Mouse (Mus musculus) liver, adult 2 months (tissue): ENCODE measurements around the gene Atp5g1. TPM values are rescaled to one million over a fixed set of nuclear protein-coding genes. Genes with fewer than 3 reads are reported as not detected.

ENCODE experiments used
- DNase-seq: peaks from one replicate; pipeline ENCODE4 v3.0.0-alpha.2; 2011; ENCODE audit warnings: low read depth, low spot score; ENCODE audit errors: extremely low read depth
- H3K27ac ChIP-seq: fragments of 200-500 bp; replicated peaks from 2 replicates; pipeline ENCODE4 v1.5.1; 2012; ENCODE audit warnings: low read depth, mild to moderate bottlenecking, control low read depth, inconsistent platforms, low read length; ENCODE audit not compliant: insufficient read depth
- H3K27me3 ChIP-seq: fragments of 200-500 bp; 2 replicates; pipeline ENCODE4 v1.6.1; 2012; ENCODE audit warnings: mild to moderate bottlenecking, moderate library complexity, low read length, inconsistent platforms; ENCODE audit not compliant: control insufficient read depth, insufficient read depth
- H3K36me3 ChIP-seq: fragments of 200-500 bp; 2 replicates; pipeline ENCODE4 v1.6.1; 2012; ENCODE audit warnings: low read length, inconsistent platforms; ENCODE audit not compliant: control insufficient read depth, insufficient read depth
- H3K4me1 ChIP-seq: fragments of 200-500 bp; 2 replicates; pipeline ENCODE4 v1.6.1; 2011; ENCODE audit warnings: low read length; ENCODE audit not compliant: control insufficient read depth, insufficient read depth
- H3K4me3 ChIP-seq: fragments of 200-500 bp; 2 replicates; pipeline ENCODE4 v1.5.1; 2011; ENCODE audit warnings: low read depth, mild to moderate bottlenecking, control low read depth, low read length, moderate library complexity; ENCODE audit not compliant: insufficient read depth
- H3K79me2 ChIP-seq: fragments of 200-500 bp; 2 replicates; pipeline ENCODE4 v1.6.1; 2012; ENCODE audit warnings: inconsistent platforms, mild to moderate bottlenecking, low read length, moderate library complexity; ENCODE audit not compliant: control insufficient read depth, insufficient read depth
- H3K9ac ChIP-seq: fragments of 200-500 bp; 2 replicates; pipeline ENCODE4 v1.6.1; 2012; ENCODE audit warnings: low read depth, mild to moderate bottlenecking, control low read depth, inconsistent platforms, low read length
- CTCF ChIP-seq: fragments of 200-500 bp; IDR thresholded peaks from 2 replicates; pipeline ENCODE4 v1.5.1; 2011; ENCODE audit warnings: low read depth, low read length, control low read depth
- POLR2A ChIP-seq: fragments of 200-500 bp; IDR thresholded peaks from 2 replicates; pipeline ENCODE4 v1.6.1; 2011; ENCODE audit warnings: low read length, control low read depth; ENCODE audit not compliant: insufficient read depth; ENCODE audit errors: extremely low read depth
- WGBS: fragments of 180-500 bp; shearing (Covaris S2); methylation state at CpG from one replicate; pipeline ENCODE4 v1.1.7; 2018; 5-methylcytosine and 5-hydroxymethylcytosine counted together
- polyA plus RNA-seq: library from polyadenylated mRNA; depleted of rRNA; stranded (reverse); fragments of >200 nt; gene quantifications from 2 replicates; pipeline ENCODE4 v1.2.3, GENCODE M21; 2012
- total RNA-seq: library from RNA; depleted of rRNA; stranded (reverse); fragments of >200 nt; gene quantifications from 2 replicates; pipeline ENCODE4 v1.2.3, GENCODE M21; 2014

Atp5g1 gene
- total and polyA plus RNA-seq, 2 experiments, result 479 to 1,301 TPM

DNA sequence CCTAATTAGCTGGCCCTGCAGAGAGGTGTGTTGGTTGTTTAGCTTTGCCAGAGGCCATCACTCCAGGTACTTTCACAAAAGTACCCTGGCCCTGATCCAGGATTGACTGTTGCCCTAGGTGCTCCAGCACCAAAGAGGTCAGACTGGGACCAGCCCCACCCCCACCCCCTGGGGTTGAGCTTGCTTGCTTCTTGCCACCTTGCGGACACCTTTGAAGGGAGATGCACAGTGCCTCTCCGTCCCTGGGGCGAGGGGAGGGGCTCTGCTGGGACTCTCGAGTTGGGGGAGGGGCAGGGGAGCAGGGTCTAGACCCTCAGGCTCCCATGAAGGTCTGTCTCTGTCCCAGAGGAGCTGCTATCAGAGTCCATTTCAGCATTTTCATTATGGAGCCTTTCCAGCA, 25.5 kb downstream of the Atp5g1 start:
- DNase-seq, result peak; percentile 35
- Histone ChIP-seq H3K4me1 (no peaks in the 10 kb centered on the region; the same call in 1 of the 2 replicates), H3K27me3 (no peaks in the 10 kb centered on the region), H3K79me2 (no peaks in the 10 kb centered on the region; the same call in 1 of the 2 replicates), H3K36me3 (peaks cover 66% of the 10 kb centered on the region), H3K9ac (no peak overlapping the region), H3K27ac (no peak overlapping the region), H3K4me3 (no peak overlapping the region)
- 72% methylated on average over 4 of the region's 4 CpGs for WGBS
- TF ChIP-seq POLR2A (no peak), CTCF (no peak)

DNA sequence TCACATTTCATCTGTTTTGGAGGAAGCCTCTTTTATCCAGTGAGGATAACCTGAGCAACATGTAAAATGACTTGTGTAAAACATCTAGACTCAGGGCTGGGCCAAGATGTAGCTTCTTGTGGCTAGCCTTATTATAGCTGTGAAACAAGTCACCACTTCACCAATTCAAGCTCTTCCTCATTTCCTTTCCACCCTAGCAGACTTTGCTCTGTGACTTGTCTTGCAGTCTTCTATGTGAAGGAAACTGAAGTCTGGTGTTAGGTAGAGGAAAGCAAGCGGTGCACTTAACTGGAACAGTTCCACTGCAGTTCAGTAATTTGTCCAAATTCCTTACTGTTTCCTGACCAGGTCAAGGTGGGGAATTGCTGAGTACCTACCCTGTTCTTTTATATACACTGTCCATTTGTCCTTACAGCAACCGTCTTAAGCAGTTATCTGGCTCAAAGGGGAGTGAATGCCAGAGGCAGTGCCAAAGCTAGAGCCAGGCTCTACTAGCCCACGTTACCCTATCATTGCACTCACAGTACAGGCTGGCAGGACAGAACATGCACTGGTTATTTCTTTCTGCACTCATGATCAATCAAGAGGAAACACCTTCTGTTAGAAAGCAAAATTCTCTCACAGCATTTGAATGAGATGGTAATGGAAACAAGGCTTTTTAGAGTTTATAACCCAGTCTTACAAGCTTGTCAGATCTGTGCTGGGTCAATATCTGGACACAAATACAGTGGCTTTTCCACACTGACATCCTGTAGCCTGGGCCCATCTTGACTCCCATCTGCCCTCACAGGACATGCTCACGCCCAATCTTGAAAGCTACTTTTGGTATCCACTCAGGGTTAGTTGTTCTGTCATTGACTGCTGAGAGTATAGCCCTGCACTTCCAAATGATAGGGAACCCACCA, 27.7 kb downstream of the Atp5g1 start:
- H3K27ac ChIP-seq, result no peak overlapping the region
- no peak overlapping the region for H3K4me3 ChIP-seq
- no peaks in the 10 kb centered on the region; the same call in 1 of the 2 replicates for H3K4me1 ChIP-seq
- TF ChIP-seq CTCF (no peak), POLR2A (no peak)
- no peak for DNase-seq
- H3K79me2 ChIP-seq, result no peaks in the 10 kb centered on the region
- no peak overlapping the region for H3K9ac ChIP-seq
- no peaks in the 10 kb centered on the region for H3K27me3 ChIP-seq
- WGBS, result 88% methylated on average over 4 of the region's 4 CpGs
- peaks cover 62% of the 10 kb centered on the region for H3K36me3 ChIP-seq

DNA sequence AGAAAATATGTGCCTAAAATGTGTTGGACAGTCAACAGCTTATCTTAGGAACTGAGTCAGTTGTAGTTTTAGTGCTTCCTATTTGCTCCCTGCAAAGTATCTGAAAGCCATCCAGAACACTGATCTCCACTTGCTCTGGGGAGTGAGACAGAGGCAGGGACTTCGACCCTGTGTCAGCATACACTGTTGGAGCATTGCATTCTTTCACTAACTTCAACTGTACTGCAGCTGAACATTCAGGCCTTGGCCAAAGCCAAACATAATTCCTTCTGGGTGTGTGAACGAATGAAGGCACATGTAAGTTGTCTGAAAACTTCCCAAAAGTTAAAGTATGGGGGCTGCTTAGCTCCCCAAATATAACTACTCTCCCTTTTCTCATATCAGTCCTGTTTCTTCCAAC, 28.7 kb downstream of the Atp5g1 start:
- no peak for TF ChIP-seq POLR2A
- Histone ChIP-seq H3K27me3 (no peaks in the 10 kb centered on the region), H3K4me1 (no peaks in the 10 kb centered on the region; the same call in 1 of the 2 replicates), H3K79me2 (no peaks in the 10 kb centered on the region), H3K27ac (no peak overlapping the region), H3K4me3 (no peak overlapping the region), H3K36me3 (peaks cover 60% of the 10 kb centered on the region), H3K9ac (no peak overlapping the region)
- WGBS, result 28% methylated on average over 2 of the region's 2 CpGs
- peak; percentile 28 for DNase-seq

DNA sequence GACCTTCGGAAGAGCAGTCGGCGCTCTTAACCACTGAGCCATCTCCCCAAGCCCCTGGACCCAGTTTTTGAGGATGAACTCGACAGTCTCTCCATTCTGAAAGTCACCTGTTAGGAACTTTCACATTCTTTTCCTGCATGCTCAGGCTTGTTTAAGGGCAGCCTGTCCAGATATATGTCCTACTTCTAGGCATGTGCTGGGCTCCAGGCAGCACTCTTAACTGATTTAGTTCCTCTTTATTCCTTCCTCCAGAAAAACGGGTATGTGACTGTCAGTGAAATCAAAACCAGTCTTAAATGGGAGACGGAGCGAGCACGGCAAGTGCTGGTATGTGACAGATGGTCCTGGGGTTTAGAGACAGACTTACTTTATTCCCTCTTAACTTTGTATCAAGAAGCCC, 29.4 kb downstream of the Atp5g1 start:
- no peaks in the 10 kb centered on the region for H3K27me3 ChIP-seq
- no peaks in the 10 kb centered on the region for H3K79me2 ChIP-seq
- H3K4me3 ChIP-seq, result no peak overlapping the region
- WGBS, result 86% methylated on average over 8 of the region's 8 CpGs
- no peaks in the 10 kb centered on the region; the same call in 1 of the 2 replicates for H3K4me1 ChIP-seq
- no peak overlapping the region for H3K27ac ChIP-seq
- no peak overlapping the region for H3K9ac ChIP-seq
- TF ChIP-seq POLR2A, result no peak
- no peak for TF ChIP-seq CTCF
- DNase-seq, result no peak
- H3K36me3 ChIP-seq, result peaks cover 56% of the 10 kb centered on the region

DNA sequence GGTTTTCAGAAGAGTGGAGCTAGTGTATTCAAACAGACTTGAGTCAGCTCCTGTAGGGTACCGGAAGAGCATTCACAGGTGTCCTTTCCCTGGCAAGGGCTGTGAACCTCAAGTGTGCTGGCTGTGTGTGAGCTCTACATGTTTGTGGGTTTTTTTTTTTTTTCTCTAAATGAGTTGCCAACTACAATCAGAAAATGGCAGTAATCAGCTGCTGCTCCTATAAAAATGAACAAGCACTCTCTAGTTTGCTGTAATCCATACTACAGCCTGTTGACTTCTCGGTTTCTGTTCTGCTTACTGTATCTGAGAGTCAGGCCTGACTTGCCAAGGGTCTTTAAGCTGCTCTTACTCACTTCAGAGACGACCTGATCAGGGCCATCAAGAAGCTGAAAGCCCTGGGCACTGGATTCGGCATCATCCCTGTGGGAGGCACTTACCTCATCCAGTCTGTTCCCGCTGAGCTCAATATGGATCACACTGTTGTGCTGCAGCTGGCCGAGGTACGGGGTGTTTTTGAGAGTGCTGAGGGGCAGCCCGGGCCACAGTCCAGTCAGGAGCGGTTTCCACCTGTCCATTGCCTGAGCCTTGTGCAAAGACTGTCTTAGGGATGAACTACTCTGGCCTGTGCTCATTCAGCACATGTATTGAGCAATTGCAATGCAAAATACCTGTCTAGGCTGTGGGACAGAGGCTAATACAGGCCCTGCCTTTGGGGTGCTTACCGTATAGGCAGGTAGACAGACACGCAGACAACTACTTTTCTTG, 30.5 kb downstream of the Atp5g1 start:
- TF ChIP-seq CTCF, result no peak
- no peak for TF ChIP-seq POLR2A
- Histone ChIP-seq H3K27me3 (no peaks in the 10 kb centered on the region), H3K9ac (no peak overlapping the region), H3K4me1 (no peaks in the 10 kb centered on the region; the same call in 1 of the 2 replicates), H3K36me3 (peaks cover 48% of the 10 kb centered on the region), H3K4me3 (no peak overlapping the region), H3K27ac (no peak overlapping the region), H3K79me2 (no peaks in the 10 kb centered on the region)
- DNase-seq, result no peak
- 91% methylated on average over 11 of the region's 11 CpGs for WGBS
